Mouse (Mus musculus) 3134 (cell line): ENCODE results near the gene Exoc3l.
A peak's percentile ranks its signal among the peaks of the same experiment; 100 is the strongest.

Source experiments
- DNase-seq: peaks from one replicate; pipeline ENCODE4 v3.0.0-alpha.2; 2011; ENCODE audit warnings: low spot score; ENCODE audit not compliant: insufficient read length; ENCODE audit errors: extremely low read depth

Gene Exoc3l

DNA sequence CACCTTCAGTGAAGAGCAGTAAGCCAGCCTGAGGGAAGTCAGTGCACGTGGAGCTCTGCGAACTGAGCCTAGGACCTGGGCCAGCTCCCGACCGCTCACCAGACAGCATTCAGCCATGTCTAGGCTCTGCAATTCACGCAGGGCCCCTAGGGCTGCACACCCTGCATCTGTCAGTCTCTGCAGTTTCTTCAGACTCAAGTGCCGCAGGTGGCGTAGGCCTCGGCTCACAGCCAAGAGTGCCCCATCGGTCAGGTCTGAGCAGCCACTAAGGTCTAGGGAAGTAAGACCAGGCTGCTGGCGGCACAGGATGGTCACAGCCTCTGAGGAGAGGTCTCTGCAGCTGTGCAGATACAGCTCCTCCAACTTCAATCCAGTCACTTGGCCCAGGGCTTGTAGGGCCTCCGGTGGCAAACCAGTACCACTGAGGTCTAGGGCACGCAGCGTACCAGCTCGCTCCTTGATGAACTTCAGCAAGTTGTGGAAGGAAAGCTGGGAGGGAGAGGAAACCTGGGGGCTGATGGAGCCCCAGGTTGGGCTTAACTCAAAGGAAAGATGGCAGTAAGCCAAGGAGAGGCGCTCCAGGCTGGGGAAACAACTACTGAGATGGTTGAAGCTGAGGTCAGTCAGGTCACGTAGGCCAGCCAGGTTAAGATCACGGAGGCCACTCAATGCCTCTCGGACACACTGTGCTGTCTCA is 19.3 kb upstream of the Exoc3l start:
- DNase-seq = no peak

DNA sequence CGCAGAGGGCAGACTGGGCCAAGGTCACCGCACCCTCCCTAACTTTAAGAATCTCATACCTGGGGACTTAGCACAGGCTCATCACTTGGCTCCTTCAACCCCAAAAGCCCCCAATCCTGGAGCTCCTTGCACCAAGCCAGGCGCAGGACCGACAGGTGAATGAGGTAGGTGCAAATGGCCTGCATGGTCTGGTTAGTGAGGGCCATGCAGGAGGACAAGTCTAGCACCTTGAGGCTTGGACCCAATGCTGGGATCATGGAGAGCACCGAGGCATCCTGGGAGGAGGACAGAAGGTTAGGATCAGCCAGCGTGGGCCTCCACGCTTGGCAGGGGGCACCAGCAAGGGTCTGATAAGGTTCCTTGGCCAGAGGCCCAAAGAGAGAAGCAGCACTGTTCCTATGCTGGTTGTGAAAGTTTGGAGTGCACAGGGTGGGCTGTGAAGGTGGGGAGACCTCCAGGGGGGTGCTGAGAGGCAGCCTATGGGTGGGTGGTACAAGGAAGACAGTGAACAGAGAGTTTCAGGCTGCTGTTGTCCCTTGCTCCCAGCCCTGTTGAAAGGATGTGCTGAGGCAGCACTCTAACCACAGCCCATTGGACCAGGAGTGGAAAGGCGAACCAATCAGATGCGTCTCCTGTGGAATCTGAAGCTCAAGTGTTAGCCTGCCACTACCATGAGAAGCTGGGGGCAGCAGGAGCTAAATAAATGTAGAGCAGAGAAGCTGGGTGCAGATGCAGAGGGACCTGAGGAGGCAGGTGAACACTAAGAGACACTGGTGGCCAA is 17.9 kb upstream of the Exoc3l start:
- DNase-seq = no peak

DNA sequence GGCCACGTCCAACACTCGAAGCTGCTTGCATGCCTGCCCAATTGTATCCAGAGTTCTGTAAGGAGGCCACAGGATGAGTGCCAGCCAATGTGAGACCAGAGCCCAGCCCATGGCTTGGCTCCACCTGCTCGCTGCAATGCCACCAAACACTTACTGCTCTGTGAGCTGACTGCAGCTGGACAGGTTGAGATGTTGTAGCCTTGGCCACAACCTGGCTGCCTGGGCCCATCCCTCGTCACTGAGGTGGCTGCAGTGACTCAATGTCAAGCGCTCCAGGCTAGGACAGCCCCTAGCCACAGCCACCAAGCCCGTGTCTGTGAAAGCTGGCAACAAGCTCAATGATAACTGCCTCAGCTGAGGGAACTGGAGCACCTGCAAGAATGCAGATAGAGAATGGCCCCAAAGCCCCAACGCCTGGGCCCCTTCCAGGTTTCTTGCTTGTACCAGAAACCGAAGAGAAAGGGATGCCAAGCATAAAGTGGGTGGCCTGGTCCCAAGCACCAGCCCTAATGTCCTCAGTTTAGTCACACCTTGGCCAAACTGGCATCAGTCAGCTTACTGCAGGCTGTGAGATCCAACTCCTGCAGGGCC is 17.1 kb upstream of the Exoc3l start:
- DNase-seq = no peak

DNA sequence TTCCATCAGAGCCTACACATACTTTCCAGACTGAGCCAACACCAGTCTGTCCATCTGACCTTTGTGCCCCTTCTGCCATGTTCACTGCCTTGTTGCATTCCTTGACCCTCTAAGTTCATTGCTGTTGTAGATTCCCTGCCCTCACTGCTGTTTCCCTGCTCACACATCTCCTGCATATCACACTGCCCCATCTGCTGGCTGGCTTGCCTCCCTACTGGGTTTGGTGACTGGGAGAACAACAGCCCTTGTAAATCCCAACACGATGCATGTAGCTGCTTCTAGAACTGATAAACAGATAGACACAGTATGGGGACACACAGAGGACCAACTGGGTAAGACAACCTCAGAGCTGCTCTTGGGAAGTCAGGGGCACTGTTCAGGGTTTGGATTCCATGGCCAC is 15.8 kb upstream of the Exoc3l start:
- DNase-seq = no peak

DNA sequence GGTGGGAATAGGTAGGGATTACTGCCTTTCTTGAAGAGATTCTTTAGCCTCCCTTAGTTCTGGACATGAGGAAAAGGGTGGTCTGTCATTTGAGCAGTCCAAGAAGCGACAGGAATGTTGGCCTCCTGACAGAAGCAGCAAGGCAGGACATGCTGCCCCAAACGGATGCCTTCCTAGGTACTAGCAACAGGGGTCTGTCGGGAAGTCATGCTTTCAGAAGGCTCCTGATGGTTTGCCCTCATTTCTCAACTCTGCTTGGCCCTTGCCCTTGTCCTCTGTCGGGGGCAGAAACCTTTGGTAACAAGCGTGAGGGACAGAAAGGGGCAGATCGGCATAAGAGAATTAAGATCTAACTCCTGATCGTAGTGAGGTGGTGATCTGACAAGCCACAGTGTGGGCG is 14.2 kb upstream of the Exoc3l start:
- no peak for DNase-seq

DNA sequence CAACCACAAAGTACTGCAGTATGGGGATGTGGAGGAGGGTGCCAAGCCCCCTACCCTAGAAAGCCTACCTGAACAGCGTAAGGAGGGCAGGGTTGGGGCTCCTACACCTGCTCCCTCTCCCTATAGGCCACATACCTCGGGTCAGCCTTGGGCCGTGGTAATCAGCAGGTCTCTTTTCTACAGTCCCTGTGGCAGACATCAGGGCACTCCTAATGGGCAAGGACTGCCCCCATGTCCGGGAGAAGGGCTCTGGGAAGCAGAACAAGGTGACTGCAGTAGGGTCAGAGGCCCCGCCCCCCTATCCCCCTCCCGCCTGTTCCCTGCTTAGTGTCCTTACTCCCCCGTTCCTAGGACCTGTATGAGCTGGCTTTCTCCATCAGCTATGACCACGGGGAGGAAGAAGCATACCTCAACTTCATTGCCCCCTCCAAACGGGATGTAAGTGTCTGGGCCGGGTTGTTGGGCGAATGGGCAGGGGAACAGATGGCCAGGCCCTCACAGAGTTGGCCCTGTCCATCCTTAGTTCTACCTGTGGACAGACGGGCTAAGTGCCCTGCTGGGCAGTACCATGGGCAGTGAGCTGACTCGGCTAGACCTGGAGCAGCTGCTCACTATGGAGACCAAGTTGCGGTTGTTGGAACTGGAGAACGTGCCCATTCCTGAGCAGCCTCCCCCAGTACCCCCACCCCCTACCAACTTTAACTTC is 13.4 kb upstream of the Exoc3l start:
- no peak for DNase-seq

DNA sequence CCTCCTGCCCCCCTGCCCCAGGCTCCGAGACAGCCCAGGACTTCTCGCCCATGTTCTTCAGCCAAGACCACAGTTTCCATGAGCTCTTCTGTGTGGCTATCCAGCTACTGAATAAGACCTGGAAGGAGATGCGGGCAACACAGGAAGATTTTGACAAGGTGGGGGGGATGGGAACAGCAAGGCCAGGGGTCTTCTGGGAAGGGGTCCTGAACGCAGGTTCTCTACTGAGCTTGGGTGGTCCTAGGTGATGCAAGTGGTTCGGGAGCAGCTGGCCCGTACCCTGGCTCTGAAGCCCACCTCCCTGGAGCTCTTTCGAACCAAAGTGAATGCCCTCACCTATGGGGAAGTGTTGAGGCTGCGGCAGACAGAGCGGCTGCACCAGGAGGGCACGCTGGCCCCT is 12.5 kb upstream of the Exoc3l start:
- no peak for DNase-seq

DNA sequence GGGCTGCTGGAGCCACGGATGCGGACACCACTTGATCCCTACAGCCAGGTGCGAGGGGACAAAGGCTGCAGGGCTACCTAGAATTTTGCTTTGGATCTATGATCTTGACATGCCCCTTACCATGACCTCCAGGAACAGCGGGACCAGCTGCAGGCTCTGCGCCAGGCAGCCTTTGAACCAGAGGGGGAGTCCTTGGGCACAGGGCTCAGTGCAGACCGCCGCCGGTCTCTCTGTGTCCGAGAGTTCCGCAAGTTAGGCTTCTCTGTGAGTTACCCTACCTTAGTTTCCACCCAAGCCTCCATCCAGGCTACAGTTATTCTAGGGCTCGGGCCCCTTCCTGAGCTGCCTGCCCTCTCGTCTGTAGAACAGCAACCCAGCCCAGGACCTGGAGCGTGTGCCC is 11.8 kb upstream of the Exoc3l start:
- DNase-seq = no peak

DNA sequence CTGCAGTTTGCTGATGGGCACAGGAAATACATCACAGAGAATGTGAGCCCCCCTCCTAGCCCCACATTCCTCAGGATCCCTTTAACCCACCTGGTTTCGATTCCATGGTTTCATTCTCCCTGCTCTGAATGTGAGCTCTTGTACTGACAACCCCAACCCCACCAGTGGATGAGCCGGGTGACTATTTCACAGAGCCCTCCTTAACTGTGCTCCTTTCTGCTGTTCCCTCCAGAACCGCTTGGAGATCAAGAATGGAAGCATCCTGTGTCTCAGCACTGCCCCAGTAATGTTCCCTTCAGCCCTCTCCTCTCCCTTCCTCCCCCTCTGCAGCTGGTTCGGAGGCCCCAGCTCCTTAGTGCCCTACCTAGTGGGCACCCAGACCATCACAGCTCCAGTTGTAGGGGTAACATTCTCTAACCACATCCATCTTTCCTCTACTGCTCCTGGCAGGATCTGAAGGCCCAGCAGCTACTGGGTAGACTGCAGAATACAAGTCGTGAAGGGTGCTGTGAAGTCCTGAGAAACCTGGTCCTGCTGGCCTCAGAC is 10.3 kb upstream of the Exoc3l start:
- DNase-seq = no peak

DNA sequence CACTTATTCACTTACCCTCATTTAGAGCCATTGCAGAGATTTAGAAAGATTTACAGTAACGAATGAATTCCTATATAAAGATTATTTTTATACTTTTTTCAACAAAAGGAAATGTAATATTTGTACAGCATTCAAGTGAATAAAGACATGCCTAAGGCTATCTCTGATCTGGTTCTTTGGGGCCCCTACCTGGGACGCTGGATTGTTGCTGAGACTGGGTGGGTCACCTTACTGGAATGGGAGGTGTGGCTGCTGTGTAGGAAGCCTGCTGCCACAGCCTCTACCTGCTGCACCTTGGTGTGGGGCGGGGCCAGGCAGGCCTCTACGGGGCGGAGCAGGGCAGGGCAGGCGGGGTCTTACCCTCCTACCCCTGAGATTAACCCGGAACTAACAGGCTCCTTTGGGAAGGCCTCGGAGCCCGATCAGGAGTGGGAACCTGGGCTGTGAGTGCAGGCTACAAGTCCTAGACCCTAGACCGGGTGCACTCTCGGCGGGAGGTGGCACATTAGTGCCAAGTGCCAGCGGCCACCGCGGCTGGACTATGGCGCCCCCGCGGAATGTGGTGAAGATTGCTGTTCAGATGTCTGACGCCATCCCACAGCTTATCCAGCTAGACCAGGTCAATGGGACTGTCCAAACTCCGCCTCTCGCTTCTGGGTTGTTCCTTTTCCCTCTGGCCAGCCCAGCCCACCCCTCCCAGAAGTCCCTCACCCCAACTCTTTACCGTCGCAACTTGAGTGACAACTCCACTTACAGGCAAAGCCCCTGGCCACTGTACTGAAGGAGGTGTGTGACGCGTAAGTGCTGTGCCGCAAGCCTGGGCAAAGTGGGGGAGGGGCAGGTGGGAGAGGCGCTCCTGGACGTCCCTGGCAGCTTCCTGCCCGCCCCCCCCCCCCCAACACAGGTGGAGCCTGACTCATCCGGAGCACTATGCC is 9.6 kb upstream of the Exoc3l start, which contains the start of gene Elmo3:
TSS of gene Elmo3 (plus strand) at position 391 of the 935 bp plus-strand sequence.
- no peak for DNase-seq

DNA sequence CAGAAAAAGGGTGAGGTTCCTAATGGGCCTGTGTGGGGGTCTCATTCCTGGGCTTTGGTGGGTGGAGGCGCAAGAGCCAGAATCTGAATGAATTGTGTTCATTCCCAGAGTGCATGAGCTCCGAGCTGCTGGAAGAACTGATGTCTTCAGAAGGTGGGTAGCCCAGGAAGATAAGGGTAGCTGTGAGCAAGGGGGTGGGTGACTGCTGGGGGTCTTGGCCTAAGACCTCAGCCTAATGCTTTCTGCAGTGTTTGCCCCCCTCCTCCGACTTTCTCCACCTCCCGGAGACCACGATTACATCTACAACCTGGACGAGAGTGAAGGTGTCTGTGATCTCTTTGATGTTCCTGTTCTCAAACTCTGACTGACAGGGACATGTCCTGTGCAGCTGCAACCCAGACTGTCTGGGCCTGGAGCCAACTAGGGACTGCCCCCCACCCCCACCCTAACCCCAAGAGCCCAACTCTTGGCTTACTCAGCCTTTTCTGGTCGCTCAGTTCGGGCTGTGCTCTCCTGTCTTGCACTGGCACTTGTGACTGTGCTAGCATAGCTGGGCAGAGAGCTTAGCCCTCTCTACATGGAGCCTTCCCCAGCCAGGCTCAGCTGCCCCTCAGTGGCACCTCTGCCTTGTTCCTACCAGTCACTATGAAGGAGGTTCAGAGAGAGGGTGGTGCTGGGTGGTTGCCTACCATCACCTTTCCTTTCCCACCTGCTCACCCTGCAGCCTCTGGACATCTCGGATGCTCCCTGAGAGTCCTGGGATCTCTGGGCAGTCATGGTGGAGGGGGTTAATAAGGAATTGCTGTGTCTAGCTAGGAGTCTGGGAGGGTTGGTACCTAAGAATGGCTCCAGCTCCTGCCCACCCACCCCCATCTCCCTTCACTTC is 8.7 kb upstream of the Exoc3l start:
- DNase-seq = no peak

DNA sequence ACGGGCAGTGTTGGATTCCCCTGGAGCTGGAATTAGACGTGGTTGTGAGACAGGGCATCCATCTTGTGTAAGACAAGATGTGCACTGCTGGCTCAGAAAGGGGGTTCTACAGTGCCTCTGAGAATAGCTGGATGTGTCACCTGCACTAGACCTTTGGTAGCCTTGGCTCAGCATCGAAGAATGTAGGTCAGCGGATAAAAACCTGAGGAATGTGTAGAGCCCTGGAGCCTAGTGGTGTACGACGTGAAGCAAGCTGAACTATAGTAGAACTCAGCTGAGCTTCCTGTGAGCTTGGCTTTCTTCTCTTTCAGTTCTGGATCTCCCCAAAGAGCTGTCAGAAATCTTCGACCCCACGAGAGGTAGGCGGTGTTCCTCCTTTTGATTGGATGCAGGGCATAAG is 8.0 kb upstream of the Exoc3l start:
- DNase-seq = no peak

DNA sequence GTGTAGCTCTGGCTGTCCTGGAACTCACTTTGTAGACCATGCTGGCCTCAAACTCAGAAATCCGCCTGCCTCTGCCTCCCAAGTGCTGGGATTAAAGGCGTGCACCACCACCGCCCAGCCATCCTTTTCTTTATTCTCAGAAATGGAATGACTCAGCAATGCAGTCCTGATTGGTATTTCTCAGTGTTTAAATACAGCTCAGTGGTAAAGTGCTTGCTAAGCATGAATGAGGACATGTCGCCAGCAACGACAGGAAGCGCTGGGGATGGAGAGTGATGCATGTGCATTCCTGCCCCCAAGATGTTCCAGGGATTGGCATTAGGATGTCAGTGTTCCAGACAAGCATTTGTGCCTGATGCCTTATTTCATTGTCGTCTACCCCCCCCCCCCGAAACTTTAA is 7.5 kb upstream of the Exoc3l start:
- no peak for DNase-seq

DNA sequence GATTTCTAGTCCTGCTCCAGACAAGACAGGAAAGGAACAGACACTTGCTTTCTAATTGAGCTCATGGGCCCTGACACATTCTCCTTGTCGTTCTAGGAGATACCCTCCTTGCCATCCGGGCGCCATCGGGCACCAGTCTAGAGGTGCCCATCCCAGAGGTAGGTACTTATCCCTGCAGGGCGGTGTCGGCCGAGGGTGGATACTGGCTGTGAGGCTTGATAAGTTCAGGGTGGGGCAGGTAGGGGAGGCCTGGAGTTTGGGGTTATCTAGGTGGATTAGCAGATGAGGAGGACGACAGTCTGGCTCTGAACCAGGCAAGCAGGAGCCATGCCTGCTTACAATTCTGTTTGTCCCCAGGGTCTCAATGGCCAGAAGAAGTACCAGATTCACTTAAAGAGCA is 4.1 kb upstream of the Exoc3l start:
- DNase-seq = no peak

DNA sequence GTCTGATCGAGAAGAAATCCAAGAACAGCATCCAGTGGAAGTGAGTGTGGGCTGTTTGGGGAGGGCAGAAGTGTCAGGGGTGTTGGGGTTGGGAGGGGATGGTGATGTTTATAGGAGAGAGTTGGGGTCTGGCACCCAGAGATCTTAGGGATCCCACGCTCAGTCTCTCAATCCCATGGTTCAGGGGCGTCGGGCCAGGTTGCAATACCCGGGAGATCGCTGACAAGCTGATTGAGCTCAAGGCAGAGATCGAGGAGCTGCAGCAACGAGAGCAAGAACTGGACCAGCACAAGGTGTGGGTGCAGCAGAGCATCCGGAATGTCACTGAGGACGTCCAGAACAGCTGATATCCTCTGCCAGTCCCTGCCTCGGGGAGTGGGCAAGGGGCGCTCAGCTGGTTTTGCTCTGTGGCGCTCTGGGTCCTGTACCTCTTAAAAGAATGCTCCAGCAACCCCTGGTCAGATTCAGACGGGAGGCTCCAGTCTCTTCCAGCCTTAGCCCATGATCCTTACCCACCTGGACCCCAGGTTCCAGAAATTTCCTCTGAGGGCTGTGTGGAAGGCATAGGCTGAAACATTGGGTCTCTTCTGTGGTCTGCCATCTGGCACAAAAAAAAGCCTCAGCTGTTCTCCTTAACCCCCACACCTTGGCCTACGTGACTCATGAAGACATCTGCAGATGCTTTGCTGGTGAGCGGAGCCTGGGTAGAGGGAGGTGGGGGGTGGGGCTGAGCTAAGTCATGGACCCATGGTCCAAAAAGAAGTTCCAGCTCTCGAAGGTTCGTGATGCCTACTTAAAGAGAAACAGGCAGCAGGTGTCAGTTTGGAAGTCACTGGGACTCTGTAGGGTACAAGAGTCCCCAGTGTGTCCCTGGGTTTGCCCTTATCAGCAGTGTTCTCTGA is 2.7 kb upstream of the Exoc3l start:
- no peak for DNase-seq

DNA sequence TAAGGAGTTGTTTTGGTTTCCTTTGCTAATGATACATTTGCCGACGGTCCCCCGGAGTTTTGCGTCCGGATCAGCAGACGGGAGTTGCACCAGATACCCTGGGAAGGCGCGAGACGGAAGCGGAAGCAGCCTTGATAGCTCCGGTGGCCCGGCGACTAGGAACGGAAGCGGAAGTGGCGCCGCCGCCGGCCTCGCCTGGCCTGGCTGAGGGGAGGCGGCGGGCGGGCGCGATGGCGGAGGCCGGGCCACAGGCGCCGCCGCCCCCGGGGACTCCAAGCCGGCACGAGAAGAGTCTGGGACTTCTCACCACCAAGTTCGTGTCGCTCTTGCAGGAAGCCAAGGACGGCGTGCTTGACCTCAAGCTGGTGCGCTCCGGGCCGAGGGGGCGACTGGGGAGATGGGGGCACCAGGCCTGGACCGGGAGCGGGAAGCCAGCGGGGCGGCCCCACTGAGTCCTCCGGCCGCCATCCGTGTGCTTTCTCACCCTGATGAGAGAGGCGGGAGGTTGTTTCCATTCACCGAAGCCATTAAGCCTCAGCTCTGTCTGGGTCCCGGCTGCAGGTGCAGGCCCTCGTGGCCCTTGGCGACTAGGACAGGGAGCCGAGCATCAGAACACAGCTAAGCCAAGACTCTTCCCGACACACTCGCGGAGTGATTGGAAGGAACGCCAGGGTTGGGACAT is 1.8 kb upstream of the Exoc3l start, which contains the start of gene E2f4:
TSS of gene E2f4 (plus strand) at position 153 of the 682 bp plus-strand sequence.
- peak; percentile 84 for DNase-seq

DNA sequence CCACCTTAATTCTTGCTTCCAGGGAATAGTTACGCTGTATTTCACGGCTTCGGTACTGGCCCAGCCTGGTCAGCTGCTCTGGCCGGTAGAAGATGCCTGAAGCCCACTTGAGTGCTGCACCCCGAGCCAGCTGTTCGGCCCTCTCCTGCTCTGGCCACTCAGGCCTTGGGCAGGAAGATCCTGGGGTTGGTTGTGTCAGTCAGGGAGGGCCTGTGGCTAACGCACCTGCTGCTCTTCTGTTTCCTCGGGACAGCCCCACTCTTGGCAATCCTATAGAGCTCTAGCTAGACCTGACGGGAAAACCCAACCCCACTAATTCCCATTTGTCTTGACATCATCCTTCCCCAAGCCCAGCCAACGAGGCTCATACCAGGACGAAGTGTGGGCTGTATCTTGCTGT is 645 bp downstream of the Exoc3l start:
- no peak for DNase-seq
